Mouse (Mus musculus) frontal cortex, postnatal 36 days (tissue): ENCODE data around the gene Mars2.

Experiments
- DNase-seq, 2 experiments: peaks; one replicate each; pipeline ENCODE4 v3.0.0; 2022; ENCODE audit warnings: low spot score in 2 of 2

Mars2 gene

DNA sequence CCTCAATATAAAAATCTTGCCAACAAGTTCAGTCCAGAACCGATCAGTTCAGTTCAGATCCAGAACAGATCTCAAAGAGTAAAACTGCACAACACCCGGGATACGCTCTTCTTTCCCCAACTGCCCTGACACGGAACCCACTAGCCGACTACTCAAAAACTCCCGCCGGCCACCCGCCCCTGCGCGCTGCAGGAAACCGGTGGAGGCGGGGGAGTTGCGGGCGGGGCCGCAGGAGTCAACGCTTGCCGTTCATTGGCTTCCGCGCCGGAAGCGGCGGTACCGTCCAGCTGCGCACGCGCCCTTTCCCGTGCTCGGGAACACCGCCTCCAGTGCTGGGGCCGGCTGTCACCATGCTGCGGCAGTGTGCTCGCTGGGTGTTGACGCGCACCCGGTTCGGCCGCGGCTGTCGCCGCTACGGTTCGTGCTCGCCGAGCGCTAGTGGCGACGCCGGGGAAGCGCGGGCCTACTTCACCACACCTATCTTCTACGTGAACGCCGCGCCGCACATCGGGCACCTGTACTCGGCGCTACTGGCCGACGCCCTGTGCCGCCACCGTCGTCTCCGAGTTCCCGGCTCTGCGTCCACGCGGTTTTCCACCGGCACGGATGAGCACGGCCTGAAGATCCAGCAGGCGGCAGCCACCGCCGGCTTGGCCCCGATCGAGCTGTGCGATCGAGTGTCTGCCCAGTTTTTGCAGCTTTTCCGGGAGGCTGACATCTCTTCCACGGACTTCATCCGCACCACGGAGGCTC, at the start of gene Mars2:
Mars2 (plus strand) TSS at position 288 of the 753 bp plus-strand sequence.
- peak; percentile 95 to 96 for DNase-seq

DNA sequence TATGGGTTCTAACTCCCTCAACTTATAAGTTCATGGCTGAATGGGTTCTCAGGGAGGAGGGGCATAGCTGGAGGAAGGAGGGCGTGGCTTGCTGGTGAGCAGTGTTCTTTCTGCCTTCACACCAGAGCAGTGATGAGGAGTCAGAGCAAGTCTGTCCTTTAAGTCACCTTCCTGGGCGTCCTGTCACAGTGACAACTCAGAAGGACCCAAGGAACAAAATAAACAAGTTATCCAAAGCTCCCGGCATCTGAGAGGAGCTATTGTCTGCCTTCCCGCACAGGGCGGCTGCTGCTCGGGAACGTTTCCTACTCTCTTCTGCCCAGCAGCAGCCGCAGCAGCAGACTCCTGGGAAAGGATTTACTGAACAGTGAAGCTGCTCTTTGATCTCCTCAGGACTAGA, 45.0 kb upstream of the Mars2 start:
- DNase-seq = no peak

DNA sequence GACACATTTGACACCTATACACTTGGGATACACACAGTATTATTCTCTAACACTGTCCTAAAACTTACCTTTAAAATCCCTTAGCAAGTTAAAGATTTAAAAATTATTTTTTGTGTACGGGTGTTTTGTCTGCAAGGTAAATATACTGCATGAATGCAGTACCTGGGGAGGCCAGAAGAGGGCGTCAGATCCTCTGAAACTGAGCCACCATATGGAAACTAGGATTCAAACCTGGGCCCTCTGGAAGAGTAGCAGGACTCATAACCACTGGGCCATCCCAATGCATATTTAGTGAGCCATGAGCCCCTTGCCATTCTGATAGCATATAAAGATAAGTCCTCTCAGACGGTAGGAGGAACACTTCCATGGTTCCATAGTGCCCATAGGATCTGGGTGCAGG, 44.2 kb upstream of the Mars2 start:
- no peak for DNase-seq

DNA sequence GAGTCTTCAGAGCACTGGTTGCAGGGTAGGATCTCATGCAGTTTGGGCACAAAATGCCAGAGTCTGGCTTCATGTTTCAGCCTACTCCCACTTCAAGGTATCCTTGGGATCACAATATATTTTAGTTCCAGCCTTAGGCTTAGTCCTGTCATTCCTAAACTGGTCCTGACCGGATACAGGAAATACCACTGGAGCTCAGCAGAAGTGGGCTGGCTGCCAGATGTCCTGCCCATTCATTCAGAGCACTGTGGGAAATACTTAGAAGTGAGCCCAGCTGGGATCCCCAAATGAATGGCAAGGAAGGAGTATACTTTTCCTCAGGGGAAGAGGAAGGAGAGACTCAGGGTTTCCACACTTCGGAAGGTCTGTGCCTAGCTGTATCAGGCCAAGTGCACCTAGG, 43.7 kb upstream of the Mars2 start:
- DNase-seq = no peak

DNA sequence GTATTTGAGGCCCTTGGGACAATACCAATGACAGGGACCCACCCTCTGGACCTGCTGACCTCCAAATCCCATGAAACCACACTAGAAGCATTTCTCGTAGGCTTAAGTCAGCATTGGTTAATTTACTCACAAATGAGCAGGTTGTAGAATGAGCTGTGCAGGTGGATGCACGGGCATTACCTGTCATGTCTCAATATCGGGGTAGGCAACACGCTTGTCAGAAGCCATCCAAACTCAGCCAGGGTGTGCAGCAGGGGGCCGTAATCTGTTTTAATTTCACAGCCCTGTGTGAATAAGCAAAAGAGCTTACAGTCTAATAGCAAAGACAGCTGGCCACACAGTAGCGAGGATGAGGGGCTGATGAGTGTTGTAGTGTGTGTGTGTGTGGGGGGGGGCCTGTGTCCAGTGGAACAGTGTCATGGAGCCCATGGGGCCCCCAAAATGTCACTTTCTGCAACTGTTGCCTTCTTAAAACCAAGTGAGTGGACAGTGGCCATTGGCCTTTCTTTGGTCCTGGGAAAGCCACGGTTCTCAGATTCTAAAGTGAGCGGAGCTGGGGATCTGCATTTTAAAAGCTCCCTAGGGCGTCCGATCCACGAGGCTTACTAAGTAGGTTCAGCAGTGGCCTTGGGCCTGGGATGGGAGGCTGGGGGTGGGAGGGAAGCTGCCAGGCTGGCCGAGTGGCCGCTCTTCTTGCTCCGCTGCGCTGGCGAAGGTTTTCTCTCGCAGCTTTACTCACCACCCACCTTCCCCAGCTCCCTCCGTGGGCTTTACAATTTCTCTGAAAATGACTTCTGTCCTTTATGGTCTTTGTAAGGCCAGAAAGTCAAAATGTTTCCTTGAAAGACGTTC, 42.7 kb upstream of the Mars2 start:
- DNase-seq = no peak

DNA sequence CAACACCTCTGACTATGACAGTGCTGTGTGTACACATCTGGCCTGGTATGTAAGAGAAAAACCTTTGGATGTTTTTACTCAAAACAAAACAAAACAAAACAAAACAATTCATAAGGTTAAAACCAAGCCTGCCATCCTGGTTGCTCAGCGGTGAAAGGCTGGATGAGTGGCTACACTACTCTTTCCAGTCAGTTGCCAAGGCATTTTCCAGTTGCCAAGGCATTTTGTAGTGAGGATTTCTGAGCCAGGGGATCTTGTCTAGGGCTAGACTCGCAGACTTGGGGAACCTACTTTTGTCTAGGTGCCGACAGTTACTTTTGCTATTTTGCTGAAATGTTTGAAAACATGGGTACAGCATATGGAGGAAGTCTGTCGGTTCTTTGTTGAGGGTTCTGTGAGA, 42.0 kb upstream of the Mars2 start:
- no peak for DNase-seq

DNA sequence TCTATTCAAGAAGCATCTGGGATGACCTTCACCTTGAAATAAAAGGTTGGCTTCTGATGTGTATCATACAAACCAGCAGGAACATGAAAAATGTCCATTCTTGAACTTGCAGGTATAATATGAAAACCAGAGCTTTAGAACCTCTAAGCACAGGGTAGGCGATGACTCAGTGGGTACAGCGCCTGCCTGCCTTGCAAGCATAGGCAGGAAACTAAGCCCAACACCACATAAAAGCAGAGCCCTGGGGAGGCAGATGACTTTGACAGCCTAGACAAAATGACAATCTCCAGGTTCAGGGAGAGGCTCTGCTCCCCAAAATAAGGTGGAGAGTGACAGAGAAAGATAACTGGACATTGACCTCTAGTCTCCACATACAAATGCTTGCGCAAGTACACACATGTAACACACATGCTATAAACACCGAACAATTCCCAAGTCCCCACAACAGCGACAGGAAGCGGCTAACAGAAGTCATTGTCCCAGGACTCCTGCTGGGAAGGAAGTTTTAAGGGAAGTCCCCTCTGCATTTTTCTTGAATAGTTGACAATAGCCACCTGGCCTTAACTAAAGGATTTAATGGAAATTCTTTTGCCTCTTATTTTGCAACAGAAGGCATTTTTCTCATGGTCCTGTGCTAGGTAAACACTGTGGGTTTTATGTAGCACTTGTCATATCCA, 40.5 kb upstream of the Mars2 start:
- DNase-seq = no peak

DNA sequence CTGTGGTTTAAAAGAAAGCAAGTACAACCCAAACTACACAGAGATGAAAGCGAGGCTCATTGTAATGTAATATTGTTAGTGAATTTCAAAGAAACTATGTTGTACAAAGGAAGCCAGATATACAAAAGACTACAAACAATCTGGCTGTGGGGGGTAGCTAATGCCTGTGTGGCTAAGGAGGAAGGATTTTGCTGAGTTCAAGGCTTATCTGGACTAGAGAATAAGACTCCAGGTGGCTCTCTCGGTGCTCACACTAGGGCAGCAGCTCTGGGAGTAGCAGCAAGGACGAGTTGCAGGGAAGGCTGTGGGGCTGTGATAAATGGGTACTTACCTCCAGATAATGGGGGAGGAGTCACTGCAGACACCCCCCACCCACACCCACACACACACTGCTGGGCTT, 38.3 kb upstream of the Mars2 start:
- no peak for DNase-seq

DNA sequence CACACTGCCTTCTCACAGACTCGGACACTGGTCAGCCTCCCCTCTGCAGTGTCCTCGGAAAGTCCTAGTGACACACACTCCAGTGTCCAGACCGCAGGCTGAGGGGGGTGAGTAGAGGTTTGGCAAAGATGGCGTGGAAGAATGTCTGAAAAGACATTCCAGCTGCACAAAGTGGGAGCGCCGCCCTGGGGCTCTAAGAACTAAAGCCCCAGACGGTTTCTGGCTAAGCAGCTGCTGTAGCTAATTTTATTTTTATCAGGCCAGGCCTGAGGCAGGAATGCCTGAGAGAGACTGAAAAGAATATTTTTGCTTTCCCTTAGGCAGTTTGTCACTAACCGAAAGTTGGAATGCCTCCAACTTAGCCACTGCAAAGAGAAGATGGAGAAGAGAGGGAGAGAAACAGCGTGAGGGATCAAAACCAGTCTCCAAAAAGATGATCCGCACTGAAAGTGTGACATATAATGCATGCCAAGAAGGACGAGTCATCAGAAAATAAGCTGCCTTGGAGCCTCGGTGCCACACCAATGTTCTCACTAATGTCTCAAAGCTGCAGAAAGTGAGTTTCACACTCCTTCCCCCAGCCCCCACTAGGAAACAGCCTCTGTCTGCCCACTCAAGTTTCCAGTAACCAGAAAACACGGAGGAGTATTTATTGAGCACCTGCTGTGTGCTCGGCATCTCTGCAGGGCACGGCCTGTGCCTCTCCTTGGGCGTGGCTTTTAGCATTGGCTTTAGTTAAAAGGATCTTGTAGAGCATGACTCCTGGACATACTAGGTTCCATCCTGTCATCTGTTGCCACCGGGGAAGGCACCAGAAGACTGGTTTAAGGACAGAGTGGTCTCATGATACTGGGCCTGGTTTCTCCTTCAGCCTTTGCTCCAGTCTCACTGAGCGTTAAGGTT, 34.9 kb upstream of the Mars2 start:
- peak; percentile 54 to 69 for DNase-seq

DNA sequence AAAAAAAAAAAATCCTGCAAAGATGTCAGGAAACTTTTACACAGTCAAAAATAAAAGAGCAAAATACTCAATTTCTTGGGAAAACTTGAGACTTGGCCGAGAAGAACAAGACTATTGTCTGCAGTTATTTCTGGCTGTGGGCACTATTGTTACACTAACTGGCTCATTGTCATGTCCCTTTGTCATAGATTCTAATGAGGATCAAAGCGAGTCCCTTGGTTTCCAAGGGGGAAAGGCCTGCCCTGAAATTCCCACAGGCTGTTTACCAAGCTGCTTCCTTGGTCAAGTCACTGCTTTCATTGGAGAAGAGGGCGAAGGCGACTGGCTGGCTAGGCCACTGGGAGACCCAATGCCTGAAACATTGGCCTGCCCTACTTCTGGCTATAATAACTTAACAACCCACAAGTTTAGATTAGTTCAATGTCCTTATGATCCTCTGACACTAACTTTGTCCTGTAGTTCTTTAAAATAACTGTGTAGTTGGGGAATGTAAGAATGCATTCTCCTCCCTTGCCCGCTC, 31.1 kb upstream of the Mars2 start:
- no peak for DNase-seq

DNA sequence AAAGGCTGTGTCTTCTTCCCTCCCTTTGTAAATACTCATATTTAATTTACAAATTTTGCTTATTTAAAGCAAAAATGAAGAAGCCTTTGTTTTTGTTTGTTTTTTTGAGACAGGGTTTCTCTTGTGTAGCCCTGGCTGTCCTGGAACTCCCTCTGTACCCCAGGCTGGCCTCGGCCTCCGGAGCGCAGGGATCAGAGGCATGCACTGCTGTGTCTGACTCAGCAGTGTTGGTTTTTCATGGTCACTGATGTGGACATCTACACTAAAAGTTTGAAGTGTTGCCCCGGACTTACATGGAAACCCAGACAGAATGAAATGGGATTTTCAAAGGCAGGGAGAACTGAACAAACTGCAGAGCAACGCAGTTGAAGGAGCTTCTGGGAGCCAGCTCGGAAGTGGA, 29.4 kb upstream of the Mars2 start:
- DNase-seq = no peak

DNA sequence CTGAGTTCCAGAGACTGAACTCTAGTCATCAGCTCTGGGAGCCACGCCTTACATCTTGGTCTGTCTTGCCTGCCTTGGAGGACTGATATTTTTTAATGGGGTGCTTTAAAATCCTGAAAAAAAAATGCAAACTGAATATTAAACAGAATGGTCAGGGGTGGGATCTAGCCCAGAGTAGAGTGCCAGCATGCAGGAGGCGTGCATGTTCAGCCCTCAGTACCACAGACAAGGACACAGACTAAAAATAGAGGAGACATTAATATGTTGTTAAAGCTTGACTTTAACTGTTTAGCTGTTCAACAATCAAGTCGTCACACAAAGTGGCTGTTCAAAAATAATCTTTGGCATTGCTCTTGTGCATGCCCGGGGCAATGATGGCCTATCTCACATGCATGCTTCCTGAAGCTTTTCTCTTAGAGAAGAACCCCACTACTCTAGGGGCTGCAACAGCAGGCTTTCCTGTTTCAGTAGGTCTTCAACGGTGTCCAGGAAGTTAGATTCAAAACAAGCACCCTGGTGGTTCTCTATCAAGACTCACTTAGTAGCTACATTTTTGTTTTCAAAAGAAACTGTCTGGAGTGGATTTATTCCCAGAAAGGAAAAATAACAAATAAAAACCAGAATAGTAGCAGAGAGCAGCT, 28.4 kb upstream of the Mars2 start:
- DNase-seq = no peak

DNA sequence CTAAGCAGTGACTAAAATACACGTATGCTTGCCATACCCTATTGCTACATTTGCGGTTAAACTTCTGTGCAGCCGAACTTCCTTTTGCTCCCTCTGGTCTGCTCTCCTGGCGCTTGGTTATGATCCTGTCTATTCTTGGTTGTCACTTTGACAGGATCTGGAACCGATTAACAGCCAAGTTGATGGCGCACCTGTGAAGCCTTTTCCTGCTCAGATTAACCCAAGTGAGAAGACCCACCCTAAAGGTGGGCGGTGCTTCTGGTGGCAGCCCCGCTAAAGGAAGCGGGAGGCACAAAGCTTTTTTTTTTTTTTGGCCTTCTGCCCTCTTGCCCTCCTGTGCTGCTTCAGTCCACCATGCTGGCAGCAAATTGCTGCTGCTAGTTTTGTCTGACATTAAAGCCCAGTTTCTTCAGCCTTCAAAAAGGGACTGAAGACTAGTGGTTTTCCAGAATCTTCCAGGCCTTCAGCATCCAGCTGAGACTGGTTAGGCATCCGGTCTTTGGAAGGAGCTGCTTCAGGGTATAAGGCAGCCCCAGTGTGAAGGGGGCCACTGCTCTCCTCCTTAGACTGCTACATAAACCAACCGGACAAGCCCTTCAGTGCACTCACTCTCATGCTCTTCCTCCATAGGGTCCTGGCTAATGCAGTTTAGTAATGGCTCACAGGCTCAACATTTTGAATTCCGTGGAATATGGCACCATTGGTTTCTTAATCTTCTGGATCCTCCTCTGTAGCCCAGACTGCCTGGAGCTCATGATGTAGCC, 26.6 kb upstream of the Mars2 start:
- DNase-seq = no peak

DNA sequence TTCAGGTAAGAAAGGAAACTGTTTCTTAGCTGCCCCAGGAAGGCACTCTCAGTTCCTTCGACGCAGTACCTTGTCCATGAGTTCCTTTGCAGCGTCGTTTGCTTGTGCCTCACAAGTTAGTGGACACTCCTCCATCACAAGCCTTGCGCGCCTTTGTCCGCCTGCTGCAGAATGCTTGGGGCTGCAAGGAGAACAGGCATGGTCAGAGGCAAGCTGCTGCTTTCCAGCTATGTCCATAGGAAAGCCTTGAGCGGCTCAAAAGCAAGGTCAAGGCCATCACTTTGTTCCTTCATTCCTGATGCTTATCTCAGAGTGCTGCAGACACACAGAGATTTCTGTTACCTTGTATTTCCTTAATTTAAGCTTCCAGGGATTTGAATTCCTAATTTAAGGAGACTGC, 25.9 kb upstream of the Mars2 start:
- no peak for DNase-seq

DNA sequence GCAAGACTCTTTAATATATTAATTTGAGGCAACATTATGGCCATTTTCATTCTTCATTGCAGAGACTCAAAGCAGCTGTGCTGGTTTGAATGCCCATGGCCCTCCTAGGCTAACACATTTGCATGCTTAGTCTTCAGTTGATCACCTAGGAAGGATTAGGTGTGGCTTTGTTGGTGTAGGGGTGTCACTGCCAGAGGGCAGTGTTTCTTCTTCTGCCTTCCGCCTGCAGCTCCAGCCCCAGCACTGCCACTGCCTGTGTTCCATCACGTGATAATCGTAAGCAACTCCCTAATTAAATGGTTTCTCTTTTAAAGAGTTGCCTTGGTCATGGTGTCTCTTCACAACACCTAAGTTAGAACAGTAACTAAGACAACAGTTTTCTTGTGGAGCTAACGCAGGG, 24.2 kb upstream of the Mars2 start:
- no peak for DNase-seq

DNA sequence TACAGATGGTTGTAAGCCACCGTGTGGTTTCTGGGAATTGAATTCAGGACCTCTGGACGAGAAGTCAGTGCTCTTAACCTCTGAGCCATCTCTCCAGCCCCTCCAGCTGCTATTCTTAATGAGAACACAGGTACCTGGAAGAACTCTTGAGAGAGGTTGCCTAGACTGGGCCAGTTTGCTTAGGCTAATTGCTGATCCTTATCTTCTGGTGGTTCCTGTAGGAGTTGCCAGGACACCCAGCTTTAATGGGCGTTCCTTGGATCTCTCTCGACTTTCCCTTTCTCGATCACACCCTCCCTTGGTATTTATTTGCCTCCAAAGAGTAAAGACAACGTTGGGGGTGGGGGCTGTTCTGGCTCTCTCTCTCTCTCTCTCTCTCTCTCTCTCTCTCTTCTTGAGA, 23.5 kb upstream of the Mars2 start:
- DNase-seq = no peak

DNA sequence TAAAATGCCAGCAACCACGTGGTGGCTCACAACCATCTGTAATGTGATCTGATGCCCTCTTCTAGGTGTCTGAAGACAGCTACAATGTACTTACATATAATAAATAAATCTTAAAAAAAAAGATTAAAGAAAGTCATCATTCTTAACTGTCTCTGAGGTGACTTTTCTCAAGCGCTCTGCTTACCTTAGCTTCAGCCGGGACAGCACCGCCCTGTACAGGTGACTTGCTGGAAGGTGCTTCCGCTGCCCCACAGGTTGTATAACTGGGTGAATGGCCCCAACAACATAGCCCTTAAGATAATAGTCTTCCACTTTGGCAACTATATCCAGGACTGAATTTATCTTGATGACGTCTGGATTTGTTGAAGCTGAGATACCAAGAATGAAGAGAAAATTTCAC, 23.0 kb upstream of the Mars2 start:
- no peak for DNase-seq

DNA sequence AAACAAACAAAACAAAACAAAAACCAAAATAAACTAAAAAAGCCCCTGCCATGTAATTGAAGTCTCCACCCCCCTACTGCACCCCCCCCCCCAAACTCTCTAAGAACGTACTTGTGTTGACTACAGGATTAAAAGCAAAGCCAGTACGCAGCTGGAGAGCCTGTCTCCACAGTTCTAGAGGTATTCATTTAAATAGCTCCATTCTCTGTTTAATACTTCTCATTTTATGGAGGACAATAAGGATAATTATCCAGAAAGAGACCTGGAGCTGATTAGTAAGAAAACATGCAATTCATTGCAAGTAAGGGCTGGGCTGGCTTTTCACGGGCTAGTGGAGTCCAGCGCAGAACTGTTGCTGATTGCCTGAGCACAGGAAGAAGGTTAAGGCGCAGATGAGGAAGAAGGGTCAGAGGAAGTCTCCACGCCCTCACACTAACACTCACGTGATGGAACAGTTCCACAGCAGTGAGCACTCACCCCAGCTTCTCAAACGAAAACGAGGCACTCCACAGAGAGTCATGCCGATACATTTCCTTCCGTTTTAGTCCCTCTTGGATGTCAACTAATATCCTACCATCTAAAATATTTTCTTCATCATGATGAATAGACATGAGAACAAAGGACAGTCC, 21.7 kb upstream of the Mars2 start:
- no peak for DNase-seq

DNA sequence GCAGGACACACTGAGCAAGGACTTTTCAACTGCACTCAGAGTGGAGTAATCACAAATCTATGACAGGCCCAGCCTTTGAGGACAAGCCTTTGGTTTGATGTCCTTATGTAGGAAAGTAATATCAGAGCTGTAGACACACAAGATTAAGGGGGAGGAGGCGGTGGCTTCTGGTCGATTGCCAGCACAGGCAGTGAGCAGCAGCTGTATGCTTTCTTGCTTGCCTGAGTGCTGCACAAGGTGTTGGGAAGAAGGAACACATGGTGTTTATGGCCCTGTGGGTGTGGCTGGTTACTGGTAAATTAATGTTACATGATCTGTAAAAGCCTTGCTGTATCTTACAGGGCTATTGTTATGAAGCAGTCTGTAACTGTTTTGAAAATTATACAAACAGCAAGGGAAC, 19.8 kb upstream of the Mars2 start:
- no peak for DNase-seq

DNA sequence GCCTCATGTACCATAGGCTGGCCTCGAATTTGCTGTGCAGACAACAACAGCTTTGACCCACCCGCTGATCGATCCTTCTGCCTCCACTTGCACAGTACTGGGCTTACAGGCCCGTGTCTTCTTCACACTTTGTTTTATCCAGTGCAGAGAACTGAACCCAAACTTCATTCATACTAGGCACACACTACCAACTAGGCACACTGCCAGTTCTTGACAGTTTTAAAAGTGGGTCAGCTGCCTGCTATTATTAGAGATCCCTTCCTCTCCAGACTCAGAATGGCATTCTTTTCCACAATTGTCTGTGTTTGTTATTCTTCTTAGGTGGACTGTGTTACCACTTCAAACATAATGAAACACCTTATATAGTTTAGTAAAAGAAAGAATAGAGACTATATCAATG, 15.6 kb upstream of the Mars2 start:
- DNase-seq = peak in 1 of 2 experiments; percentile 50
